Mouse (Mus musculus): Measurements from ENCODE around the gene Gm21974. TPM values are rescaled to one million over a fixed set of nuclear protein-coding genes. Genes with fewer than 3 reads are reported as not detected.
A peak's percentile ranks its signal among the peaks of the same experiment; 100 is the strongest.

Gene Gm21974
- polyA plus RNA-seq, 1 experiment from 2014 or later = not detected

- H3K4me3 ChIP-seq (ENCODE audit: low read length) = no peak overlapping the region
- ATAC-seq = no peak
- 66% methylated on average over 6 of the region's 6 CpGs for WGBS
- H3K27me3 ChIP-seq (replicated peaks; ENCODE audit: control insufficient read depth, insufficient read depth, low read length) = no peaks in the 10 kb centered on the region
- no peak overlapping the region for H3K4me2 ChIP-seq (ENCODE audit: low read depth, low read length)
- H3K4me1 ChIP-seq (ENCODE audit: control insufficient read depth, insufficient read depth, low read length) = peaks cover 26% of the 10 kb centered on the region
- H3K9me3 ChIP-seq (ENCODE audit: control insufficient read depth, low read length) = no peaks in the 10 kb centered on the region
- H3K9ac ChIP-seq (ENCODE audit: low read depth, low read length) = no peak overlapping the region
- H3K27ac ChIP-seq (ENCODE audit: low read length) = peak overlapping the region; percentile 75
- peaks cover 5% of the 10 kb centered on the region; the same call in 1 of the 2 replicates for H3K36me3 ChIP-seq (ENCODE audit: control insufficient read depth, insufficient read depth, low read length)
These were observed 27.4 kb upstream of the Gm21974 start for GRCm38 (mm10) chr7:127922451-127923275.

GRCm38 (mm10) chr7:127921516-127921915 is 26.3 kb upstream of the Gm21974 start:
- H3K27ac ChIP-seq (ENCODE audit: low read length) = no peak overlapping the region
- no peaks in the 10 kb centered on the region for H3K27me3 ChIP-seq (replicated peaks; ENCODE audit: control insufficient read depth, insufficient read depth, low read length)
- H3K4me2 ChIP-seq (ENCODE audit: low read depth, low read length) = no peak overlapping the region
- peaks cover 22% of the 10 kb centered on the region for H3K4me1 ChIP-seq (ENCODE audit: control insufficient read depth, insufficient read depth, low read length)
- H3K36me3 ChIP-seq (ENCODE audit: control insufficient read depth, insufficient read depth, low read length) = peaks cover 3% of the 10 kb centered on the region; the same call in 1 of the 2 replicates
- H3K9me3 ChIP-seq (ENCODE audit: control insufficient read depth, low read length) = no peaks in the 10 kb centered on the region
- ATAC-seq = no peak
- no peak overlapping the region for H3K4me3 ChIP-seq (ENCODE audit: low read length)
- WGBS = 62% methylated on average over 8 of the region's 8 CpGs
- no peak overlapping the region for H3K9ac ChIP-seq (ENCODE audit: low read depth, low read length)

GRCm38 (mm10) chr7:127919290-127919689 is 24.0 kb upstream of the Gm21974 start:
- Histone ChIP-seq H3K36me3 (ENCODE audit: control insufficient read depth, insufficient read depth, low read length) (no peaks in the 10 kb centered on the region; the same call in 1 of the 2 replicates), H3K9me3 (ENCODE audit: control insufficient read depth, low read length) (no peaks in the 10 kb centered on the region), H3K4me1 (ENCODE audit: control insufficient read depth, insufficient read depth, low read length) (peaks cover 14% of the 10 kb centered on the region), H3K4me3 (ENCODE audit: low read length) (no peak overlapping the region), H3K9ac (ENCODE audit: low read depth, low read length) (no peak overlapping the region), H3K27ac (ENCODE audit: low read length) (no peak overlapping the region), H3K4me2 (ENCODE audit: low read depth, low read length) (no peak overlapping the region), H3K27me3 (replicated peaks; ENCODE audit: control insufficient read depth, insufficient read depth, low read length) (no peaks in the 10 kb centered on the region)
- 79% methylated on average over 7 of the region's 7 CpGs for WGBS
- no peak for ATAC-seq

GRCm38 (mm10) chr7:127918203-127918602 is 22.9 kb upstream of the Gm21974 start:
- H3K9ac ChIP-seq (ENCODE audit: low read depth, low read length) = no peak overlapping the region
- no peaks in the 10 kb centered on the region for H3K9me3 ChIP-seq (ENCODE audit: control insufficient read depth, low read length)
- ATAC-seq = no peak
- H3K4me2 ChIP-seq (ENCODE audit: low read depth, low read length) = no peak overlapping the region
- H3K27me3 ChIP-seq (replicated peaks; ENCODE audit: control insufficient read depth, insufficient read depth, low read length) = no peaks in the 10 kb centered on the region
- WGBS = 55% methylated on average over 3 of the region's 3 CpGs
- no peak overlapping the region for H3K4me3 ChIP-seq (ENCODE audit: low read length)
- H3K36me3 ChIP-seq (ENCODE audit: control insufficient read depth, insufficient read depth, low read length) = no peaks in the 10 kb centered on the region; the same call in 1 of the 2 replicates
- peaks cover 6% of the 10 kb centered on the region for H3K4me1 ChIP-seq (ENCODE audit: control insufficient read depth, insufficient read depth, low read length)
- H3K27ac ChIP-seq (ENCODE audit: low read length) = no peak overlapping the region

- H3K4me3 ChIP-seq (ENCODE audit: low read length) = no peak overlapping the region
- H3K4me1 ChIP-seq (ENCODE audit: control insufficient read depth, insufficient read depth, low read length) = peaks cover 5% of the 10 kb centered on the region
- no peak overlapping the region for H3K27ac ChIP-seq (ENCODE audit: low read length)
- no peak overlapping the region for H3K9ac ChIP-seq (ENCODE audit: low read depth, low read length)
- H3K4me2 ChIP-seq (ENCODE audit: low read depth, low read length) = no peak overlapping the region
- H3K27me3 ChIP-seq (replicated peaks; ENCODE audit: control insufficient read depth, insufficient read depth, low read length) = no peaks in the 10 kb centered on the region
- 88% methylated on average over 12 of the region's 12 CpGs for WGBS
- H3K9me3 ChIP-seq (ENCODE audit: control insufficient read depth, low read length) = no peaks in the 10 kb centered on the region
- no peak for ATAC-seq
- no peaks in the 10 kb centered on the region; the same call in 1 of the 2 replicates for H3K36me3 ChIP-seq (ENCODE audit: control insufficient read depth, insufficient read depth, low read length)
These were observed 20.0 kb upstream of the Gm21974 start for GRCm38 (mm10) chr7:127915293-127915692.

GRCm38 (mm10) chr7:127912938-127913337 is 17.7 kb upstream of the Gm21974 start:
- Histone ChIP-seq H3K27me3 (replicated peaks; ENCODE audit: control insufficient read depth, insufficient read depth, low read length) (no peaks in the 10 kb centered on the region), H3K27ac (ENCODE audit: low read length) (peak overlapping the region; percentile 89; the same call in 1 of the 2 replicates), H3K9ac (ENCODE audit: low read depth, low read length) (peak overlapping the region; percentile 91), H3K4me3 (ENCODE audit: low read length) (peak overlapping the region; percentile 97), H3K36me3 (ENCODE audit: control insufficient read depth, insufficient read depth, low read length) (peaks cover 11% of the 10 kb centered on the region), H3K4me1 (ENCODE audit: control insufficient read depth, insufficient read depth, low read length) (peaks cover 10% of the 10 kb centered on the region), H3K4me2 (ENCODE audit: low read depth, low read length) (peak overlapping the region; percentile 51), H3K9me3 (ENCODE audit: control insufficient read depth, low read length) (no peaks in the 10 kb centered on the region)
- WGBS = 11% methylated on average over 4 of the region's 4 CpGs
- no peak for ATAC-seq

GRCm38 (mm10) chr7:127912190-127912871 is 17.1 kb upstream of the Gm21974 start, which contains the start of gene Kat8:
Kat8 (plus strand) TSS chr7:127912516.
- Histone ChIP-seq H3K9me3 (ENCODE audit: control insufficient read depth, low read length) (no peaks in the 10 kb centered on the region), H3K4me2 (ENCODE audit: low read depth, low read length) (peak within 1 kb of the TSS; percentile 51), H3K27me3 (replicated peaks; ENCODE audit: control insufficient read depth, insufficient read depth, low read length) (no peaks in the 10 kb centered on the region), H3K27ac (ENCODE audit: low read length) (peak within 1 kb of the TSS; percentile 89), H3K4me3 (ENCODE audit: low read length) (peak within 1 kb of the TSS; percentile 97), H3K4me1 (ENCODE audit: control insufficient read depth, insufficient read depth, low read length) (peaks cover 10% of the 10 kb centered on the region), H3K9ac (ENCODE audit: low read depth, low read length) (peak within 1 kb of the TSS; percentile 91), H3K36me3 (ENCODE audit: control insufficient read depth, insufficient read depth, low read length) (peaks cover 15% of the 10 kb centered on the region)
- ATAC-seq = peak; percentile 98
- 1% methylated on average over 40 of the region's 40 CpGs for WGBS

- Histone ChIP-seq H3K9me3 (ENCODE audit: control insufficient read depth, low read length) (no peaks in the 10 kb centered on the region), H3K36me3 (ENCODE audit: control insufficient read depth, insufficient read depth, low read length) (peaks cover 27% of the 10 kb centered on the region), H3K4me2 (ENCODE audit: low read depth, low read length) (no peak overlapping the region), H3K27me3 (replicated peaks; ENCODE audit: control insufficient read depth, insufficient read depth, low read length) (no peaks in the 10 kb centered on the region), H3K4me1 (ENCODE audit: control insufficient read depth, insufficient read depth, low read length) (peaks cover 21% of the 10 kb centered on the region), H3K27ac (ENCODE audit: low read length) (no peak overlapping the region), H3K4me3 (ENCODE audit: low read length) (no peak overlapping the region), H3K9ac (ENCODE audit: low read depth, low read length) (peak overlapping the region; percentile 32; the same call in 1 of the 2 replicates)
- no peak for ATAC-seq
- WGBS = 91% methylated on average over 4 of the region's 4 CpGs
These were observed 13.4 kb upstream of the Gm21974 start for GRCm38 (mm10) chr7:127908656-127909055.

GRCm38 (mm10) chr7:127907939-127908338 is 12.7 kb upstream of the Gm21974 start:
- Histone ChIP-seq H3K4me2 (ENCODE audit: low read depth, low read length) (no peak overlapping the region), H3K27me3 (replicated peaks; ENCODE audit: control insufficient read depth, insufficient read depth, low read length) (no peaks in the 10 kb centered on the region), H3K9me3 (ENCODE audit: control insufficient read depth, low read length) (no peaks in the 10 kb centered on the region), H3K9ac (ENCODE audit: low read depth, low read length) (no peak overlapping the region), H3K4me3 (ENCODE audit: low read length) (no peak overlapping the region), H3K4me1 (ENCODE audit: control insufficient read depth, insufficient read depth, low read length) (peaks cover 18% of the 10 kb centered on the region), H3K36me3 (ENCODE audit: control insufficient read depth, insufficient read depth, low read length) (peaks cover 27% of the 10 kb centered on the region), H3K27ac (ENCODE audit: low read length) (no peak overlapping the region)
- WGBS = 94% methylated on average over 12 of the region's 12 CpGs
- no peak for ATAC-seq
